Mouse (Mus musculus) G1E-ER4 (cell line): ENCODE measurements around the gene Gm45521. TPM values are rescaled to one million over a fixed set of nuclear protein-coding genes. Genes with fewer than 3 reads are reported as not detected.

Source experiments
- GATA1 ChIP-seq: IDR thresholded peaks from one replicate; pipeline ENCODE4 v1.8.0; 2012; ENCODE audit warnings: low read length, inconsistent platforms
- polyA plus RNA-seq: library from polyadenylated mRNA; stranded (reverse); fragments of >175 nt; gene quantifications from 2 replicates; pipeline ENCODE4 v1.2.3, GENCODE M21; 2012

Gene Gm45521
- polyA plus RNA-seq, 1 experiment, result not detected

DNA sequence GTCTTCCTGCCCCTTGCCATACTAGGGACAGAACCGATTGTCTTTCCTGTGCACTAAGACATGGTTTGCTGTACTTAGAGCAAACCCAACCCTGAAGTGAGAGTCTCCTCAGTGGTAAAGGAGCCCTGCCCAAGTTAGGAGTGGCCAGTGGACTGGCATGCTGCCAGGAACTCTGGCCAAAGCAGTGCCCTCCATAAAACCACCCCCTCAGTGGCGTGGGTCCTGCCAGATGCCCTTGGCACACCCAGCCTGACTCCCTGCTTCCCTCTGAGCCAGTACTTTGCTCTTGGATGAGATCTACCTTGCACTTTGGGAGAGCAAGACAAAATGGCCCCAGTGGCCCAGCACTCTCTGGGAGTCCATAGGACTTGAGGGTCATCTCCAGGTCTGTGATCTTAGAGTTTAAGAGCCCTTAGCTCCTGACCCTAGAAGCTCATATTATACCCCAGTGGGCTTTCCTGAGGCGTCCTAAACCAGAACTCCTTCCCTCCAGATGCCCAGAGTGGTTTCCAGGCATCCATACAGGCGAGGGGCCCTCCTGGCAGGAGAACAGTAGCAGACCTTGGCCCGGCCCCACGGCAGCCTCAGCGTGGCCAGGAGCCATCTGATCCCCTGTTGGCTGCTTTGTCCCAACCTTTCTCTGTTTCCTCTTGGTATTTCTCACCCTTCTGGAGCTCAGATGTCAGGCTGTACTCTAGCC, 13.8 kb upstream of the Gm45521 start:
- TF ChIP-seq GATA1, result no peak

DNA sequence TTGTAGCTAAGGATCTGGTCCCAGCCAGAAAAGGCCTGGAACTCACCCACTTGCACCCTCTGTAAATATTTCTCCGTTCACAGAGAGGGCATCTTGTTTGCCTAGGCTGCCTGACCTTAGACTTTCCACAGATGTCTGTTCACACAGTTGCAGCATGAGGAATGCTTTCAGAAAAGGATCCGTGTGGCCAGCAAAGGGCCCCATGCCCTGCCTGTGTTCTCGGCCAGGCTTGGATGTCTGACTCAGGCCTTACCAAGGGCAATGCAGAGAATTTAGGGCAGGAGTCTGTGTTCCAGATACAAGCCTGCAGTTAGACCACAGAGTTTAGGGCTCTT, 13.3 kb upstream of the Gm45521 start:
- TF ChIP-seq GATA1, result no peak

DNA sequence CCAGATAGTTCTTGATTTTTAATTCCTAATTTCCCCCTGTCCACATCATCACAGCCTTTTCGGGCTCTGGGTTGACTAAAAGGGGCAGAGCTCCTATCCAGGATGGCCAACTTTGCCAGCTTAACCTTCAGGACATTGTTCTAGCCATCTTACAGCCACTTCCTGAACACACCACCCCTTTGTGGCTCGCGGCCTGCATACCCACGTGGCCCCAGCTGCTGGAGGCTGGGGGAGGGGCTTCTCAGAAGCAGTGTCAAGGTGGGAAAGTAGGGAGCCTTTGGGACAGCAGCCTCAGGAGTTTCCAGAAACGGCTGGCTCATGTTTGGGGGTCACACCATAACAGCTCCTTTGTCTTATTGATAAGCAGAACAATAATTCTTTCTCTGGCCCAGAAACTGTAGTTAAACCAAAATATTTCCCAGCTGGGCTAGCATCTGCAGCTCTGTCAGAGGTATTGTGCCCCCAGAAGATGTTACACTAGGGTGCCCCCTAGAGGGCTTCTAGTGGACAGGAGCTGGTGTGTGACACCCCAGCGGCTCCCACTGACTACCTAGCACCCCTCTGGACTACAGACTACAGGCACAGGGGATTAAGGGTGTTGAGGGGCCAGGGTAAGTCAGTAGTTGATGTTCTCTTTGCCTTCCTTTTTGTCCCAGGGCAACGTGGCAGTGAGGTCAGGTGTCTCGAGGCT, 12.6 kb upstream of the Gm45521 start:
- TF ChIP-seq GATA1, result no peak

DNA sequence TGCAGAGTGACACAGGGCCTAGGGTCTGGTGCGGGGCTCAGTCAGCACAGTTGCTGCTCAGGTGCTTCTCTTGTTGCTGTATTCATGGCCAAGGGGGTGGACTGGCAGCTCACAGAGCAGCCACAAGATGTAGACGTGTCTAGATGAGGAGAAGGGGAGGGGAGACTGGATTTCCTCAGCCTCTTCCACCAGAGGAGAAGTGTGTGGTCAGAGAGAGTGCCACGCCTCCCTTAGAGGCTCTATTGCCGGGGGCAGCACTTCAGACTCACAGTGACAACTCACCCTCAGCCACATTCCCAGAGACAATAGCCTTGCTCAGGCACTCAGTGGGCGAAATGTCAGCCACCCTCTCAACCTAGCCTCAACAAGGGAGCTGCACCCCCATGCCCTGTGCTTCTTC, 11.8 kb upstream of the Gm45521 start:
- TF ChIP-seq GATA1, result no peak

DNA sequence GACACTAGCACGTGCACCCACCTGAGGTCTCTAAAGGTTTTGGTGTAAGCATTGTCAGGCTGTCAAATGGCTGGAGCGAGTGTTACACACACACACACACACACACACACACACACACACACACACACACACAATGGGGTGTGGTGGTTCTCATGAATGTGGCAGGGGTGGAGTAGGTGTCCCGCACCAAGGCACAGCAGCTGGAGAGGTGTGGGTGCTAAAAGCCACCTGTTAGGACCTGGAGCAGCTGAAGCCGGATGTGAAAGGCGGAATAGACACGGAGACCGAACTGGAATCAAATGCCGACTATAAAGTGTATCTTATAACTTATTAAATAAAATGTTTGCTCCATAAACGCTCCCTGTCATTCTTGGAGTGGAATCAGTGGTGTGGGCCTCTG, 5.9 kb upstream of the Gm45521 start:
- no peak for TF ChIP-seq GATA1

DNA sequence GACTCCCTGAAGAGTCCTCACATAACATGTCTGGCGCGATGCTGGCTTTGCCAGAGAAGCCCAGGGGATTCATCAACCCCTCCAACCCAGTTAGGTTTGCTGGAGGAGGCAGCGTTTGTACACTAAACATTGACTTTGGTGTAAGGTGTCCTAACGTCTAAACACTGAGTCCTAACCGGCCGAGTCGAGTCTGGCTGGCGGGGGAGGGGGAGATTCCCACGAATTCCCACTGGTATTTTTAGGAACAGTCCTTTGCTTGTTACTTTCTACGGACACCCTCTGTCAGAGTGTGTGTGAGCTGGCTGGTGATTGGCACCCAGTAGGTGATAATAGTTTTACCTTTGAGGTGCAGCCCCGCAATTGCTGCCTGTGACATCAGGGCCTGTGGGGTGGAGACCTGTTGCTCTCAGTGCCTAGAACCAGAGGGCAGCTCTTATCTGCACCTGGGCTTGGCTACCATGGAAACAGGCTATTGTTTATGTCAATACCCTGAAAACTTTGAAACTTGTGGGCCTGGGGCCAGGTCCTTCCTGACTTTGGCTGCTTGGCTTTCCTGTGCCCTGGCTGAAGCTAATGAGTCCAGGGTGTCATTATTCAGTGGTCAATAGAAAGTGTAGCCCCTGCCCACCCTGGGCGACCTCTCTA, 4.4 kb upstream of the Gm45521 start:
- TF ChIP-seq GATA1, result no peak

DNA sequence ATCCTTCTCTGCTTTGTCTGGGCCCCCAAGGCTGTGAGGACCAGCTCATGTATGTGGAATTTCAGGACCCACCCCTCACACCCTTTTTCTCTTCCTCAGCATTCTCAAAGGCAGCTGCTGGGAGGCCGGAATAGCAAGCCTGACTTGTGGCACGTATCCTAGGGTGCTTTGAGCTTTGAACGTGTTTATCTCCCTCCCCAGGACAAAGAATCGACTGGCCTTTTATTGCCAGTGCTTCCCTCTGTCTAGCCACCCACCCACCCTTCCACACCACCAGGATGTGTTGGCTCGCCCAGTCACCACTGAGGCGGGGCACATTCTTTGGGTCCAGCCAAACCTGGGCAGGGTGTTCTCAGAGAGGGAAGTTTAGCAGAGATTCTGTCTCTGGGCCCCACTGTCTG, 3.0 kb upstream of the Gm45521 start:
- no peak for TF ChIP-seq GATA1

DNA sequence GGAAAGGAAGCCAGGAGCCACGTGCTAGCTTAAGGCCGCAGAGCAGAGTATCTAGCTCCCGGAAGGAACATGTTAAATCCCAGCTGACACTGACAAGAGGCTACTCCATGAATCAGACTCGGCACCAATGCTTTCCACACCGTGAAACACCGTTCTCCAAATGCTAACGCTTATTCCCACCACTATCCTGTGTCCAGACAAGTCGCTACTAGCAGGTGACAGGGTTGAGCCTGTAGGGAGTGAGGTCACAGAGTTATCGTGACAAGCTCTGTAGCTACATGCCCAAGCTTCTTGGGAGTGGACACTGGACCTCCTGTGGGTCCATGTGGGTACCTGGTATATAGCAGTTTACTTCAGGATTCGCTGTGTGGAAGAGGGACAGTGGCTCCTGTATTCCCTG, 661 bp upstream of the Gm45521 start:
- TF ChIP-seq GATA1, result no peak

DNA sequence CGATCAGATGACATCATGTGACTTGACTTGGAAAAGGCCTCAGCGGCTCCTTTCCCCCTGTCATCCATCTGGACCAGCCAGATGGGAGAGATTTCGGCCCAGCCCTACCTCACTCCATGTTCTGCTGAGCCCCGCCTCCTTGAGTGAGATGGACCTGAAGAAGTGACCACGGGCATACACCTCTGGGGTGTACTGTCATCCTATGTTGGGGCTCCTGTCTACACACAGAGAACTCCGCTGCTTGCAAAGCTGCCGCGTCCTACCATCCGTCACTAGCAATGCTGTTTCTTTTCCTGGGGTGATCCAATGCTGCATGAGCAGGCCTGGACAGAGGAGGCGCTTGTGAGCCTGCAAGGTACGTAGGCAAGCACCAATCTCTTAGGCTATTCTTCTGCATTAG, 3.5 kb downstream of the Gm45521 start:
- TF ChIP-seq GATA1, result no peak

DNA sequence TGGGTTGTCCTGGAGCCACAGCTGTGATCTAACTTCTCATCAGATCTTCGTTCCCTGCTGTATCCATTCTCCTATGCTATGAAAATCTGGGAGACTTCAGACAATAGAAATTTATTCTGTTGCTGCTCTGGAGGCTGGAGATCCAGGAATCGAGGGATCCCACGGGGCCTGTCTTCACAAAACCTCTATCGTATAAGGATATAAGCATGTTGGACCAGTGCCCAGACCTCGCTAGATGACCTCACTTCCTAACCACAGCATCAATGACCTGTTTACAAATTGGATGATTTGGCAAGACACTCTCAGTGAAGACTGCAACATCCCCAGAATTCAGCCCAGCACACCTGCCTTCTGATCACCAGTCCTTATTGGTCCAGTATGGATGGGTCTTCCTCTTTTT, 4.6 kb downstream of the Gm45521 start:
- no peak for TF ChIP-seq GATA1

DNA sequence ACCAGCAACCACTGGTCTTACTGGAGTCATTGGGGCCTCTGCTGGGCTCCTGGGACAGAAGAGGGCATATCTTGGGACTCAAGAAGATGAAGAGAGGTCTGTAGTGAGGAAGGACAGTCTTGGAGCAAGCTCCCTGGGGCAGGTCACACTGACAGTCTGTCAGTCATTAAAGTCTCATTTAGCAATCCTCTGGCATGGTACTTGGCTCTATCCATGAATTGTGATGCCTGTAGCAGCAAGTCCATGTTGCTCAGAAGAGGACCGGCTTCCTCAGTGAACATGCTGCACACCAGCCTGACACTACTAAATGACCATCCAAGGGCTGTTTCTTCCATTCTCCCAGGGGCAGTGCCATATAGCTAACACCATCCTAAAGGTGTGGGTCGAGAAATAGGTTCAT, 5.5 kb downstream of the Gm45521 start:
- no peak for TF ChIP-seq GATA1

DNA sequence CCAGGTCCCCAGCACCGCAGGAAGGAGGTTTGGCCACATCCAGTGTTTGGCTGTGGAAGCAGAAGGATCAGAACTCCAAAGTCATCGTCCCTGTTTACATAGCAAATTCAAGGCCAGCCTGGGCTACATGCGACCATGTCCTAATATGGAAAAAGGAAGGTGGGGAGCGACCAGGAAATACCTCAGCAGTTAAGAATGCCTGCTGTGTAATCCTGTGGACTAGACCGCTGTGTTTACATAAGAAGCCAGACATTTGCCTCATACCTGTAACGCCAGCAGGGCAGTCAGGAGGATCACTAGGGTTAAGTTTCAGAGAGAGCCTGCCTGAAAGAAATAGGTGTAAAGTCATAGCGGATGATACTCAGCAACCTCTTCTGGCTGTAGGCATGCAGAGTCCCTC, 6.1 kb downstream of the Gm45521 start:
- no peak for TF ChIP-seq GATA1

DNA sequence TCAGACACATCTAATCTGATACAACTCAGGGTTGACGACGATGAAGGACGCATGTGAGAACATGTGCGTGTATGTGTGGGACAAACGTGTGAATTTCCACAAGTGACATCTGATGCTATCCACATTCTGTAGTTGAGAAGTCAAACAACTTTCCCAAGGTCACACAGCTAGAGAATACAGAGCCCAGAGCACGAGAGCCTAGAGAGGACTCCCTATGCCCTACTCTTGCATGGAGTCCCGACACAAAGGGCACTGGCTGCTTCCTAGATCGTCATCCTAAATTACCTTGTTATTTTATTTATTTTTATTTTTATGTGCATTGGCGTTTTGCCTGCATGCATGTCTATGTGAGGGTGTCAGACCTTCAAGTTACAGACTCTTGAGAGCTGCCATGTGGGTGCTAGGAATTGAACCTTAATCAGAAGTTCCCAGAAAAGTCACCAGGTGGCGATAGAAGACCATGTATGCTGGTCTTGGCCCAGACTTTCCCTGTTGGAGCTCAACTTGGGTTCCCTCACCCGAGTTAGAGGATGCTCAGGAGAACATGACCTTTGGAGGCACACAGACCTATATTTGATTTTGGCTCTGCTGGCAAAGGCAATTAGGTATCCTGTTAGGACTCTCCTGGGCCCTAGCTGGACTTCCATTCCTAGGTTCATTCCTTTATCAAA, 7.3 kb downstream of the Gm45521 start:
- no peak for TF ChIP-seq GATA1

DNA sequence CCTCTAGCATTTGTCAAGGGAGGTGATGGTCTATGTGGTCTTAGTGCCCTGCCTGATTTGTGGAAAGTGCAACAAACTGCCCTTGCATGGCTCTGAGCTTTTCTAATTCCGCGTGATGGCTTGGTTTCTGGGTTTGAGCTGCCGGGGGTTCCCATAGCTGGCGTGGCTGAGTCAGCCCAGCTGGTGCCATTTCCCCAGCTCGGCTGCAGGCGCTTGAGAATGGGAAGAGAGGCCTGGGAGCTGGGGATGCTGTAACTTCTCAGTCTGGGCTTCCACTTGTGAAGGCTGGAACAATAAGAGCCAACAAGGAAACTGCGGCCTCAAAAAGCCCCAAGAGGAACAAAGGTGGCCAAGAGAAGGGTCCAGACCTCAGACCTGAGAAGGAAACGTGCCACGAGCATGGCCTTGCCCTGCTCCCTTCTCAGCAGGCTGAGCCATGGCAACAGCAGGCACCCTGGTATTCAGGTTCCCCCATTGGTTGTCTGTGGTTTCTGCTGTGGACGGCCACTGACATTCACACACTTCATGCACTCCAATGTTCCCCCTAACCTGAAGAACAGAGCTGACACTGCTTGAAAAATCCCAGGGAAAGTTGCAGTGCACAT, 14.9 kb downstream of the Gm45521 start:
- TF ChIP-seq GATA1, result no peak

DNA sequence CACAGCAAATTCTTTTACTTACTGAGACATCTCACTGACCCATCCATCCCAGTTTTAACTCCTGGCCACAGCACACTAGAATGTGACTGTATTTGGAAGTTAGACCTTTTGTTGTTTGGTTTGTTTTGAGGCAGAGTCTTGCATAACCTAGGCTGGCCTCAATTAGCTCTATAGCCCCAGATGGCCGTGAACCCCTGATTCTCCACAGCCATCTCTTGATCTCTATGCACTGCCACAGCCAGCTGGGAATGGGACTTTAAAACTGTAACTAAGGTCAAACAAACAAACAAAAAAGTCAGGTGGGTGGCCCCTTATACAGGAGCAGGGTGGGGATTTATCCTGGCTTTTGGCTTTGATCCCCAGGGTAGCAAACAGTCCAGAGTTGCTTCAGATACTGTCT, 17.6 kb downstream of the Gm45521 start:
- no peak for TF ChIP-seq GATA1

DNA sequence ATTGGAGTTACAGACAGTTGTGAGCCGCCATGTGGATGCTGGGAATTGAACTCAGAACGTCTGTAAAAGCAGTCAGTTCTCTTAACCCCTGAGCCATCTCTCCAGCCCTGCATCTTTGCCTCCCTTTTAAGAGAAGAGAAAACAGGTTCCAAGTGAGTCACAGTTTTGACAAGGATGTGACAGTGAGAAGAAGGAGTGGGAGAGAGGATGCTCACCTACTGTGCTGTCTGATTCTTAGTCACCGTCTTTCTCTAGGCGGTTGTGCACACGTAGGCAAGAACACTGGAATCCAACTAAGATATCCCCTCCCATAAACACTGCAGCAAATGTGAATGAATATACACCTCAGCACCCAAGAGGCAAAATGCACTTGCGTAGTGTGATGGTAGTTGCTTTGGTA, 18.1 kb downstream of the Gm45521 start:
- TF ChIP-seq GATA1, result no peak

DNA sequence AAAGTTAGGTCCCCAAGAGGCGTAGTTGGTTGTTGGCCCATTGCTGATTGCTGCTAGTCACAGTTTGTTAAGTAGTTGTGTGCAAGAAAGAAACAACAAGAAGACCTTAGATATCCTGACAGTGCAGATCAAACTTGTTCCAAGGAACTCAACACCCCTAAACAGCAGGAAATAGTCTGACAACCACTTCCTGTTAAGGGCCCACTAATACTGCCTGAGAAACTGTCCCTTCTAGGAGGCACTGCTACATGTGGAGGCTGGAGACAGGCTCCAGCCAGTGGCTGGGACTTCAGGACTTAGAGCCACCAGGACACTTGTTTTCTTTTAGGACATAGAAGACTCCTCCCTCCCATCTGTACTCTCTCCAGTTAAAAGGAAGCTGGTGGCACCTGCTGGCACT, 20.4 kb downstream of the Gm45521 start:
- TF ChIP-seq GATA1, result no peak
